Mouse (Mus musculus): ENCODE data around the gene Lmna.

DNA sequence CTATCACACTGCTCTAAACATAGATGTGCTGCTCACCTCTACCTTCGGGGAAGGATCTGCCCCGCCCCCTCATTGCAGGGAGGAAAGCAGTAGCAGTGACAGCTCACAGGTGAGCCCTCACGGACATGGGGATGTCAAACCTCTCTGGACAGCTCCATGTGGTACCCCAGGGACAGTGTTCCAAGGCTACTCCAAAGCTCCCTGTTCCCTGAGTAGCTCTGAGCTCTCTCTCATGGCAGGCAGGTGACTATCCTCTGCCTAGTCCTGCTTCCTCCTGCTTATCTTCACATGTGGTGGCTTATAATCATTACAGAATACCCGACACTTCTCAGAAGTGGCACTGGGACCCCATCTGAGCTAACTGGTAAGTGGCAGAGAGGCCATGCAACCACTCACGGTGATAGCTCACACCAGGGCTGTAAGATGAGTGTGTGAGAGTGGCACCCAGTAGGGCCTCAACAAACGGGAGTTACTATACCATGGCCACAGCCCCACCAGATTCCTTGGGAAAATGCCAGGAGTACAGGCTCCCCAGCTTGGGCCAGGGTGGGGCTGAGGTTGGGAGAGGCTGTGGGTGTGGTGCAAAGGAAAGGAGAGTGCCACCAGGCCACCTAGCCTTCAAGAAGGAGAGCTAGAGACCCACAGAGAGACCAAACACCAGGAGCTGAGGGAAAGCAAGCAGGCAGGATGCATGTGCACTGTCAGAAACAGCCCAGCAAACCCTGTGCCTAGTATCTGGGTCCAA, 37.1 kb upstream of the Lmna start:
- TF ChIP-seq CTCF (IDR thresholded peaks at IDR 0.05; ENCODE audit: extremely low read depth, insufficient read length, insufficient replicate concordance, low read depth, low read length) (no peak), POLR2A (IDR thresholded peaks at IDR 0.05; ENCODE audit: low read depth, low read length) (no peak)

All from small intestine, adult 2 months (tissue).